Mouse (Mus musculus) midbrain, embryonic 16.5 days (tissue): ENCODE data around the gene Selenoi. TPM values are rescaled to one million over a fixed set of nuclear protein-coding genes. Genes with fewer than 3 reads are reported as not detected.
"Not testable (repeated sequence)": the region's sequence is repeated elsewhere in the genome, so short reads cannot be mapped to it uniquely, and the experiment has no call there.

Experiments used
- ATAC-seq: fragments of 200-750 bp; cut with Nextera tagmentation; 2 replicates; pipeline ENCODE4 v1.8.0; 2017; ENCODE audit warnings: moderate TSS enrichment
- H3K27ac ChIP-seq: fragments of 300-500 bp; sonication (generic); 2 replicates; pipeline ENCODE4 v1.5.1; 2014; ENCODE audit warnings: mild to moderate bottlenecking, low read length, mixed read lengths
- H3K27me3 ChIP-seq: fragments of 300-500 bp; sonication (generic); 2 replicates; pipeline ENCODE4 v1.6.1; 2014; ENCODE audit warnings: low read depth, low read length, mixed read lengths; ENCODE audit not compliant: control insufficient read depth, insufficient read depth
- H3K36me3 ChIP-seq: fragments of 300-500 bp; sonication (generic); 2 replicates; pipeline ENCODE4 v1.6.1; 2014; ENCODE audit warnings: mild to moderate bottlenecking, low read length, moderate library complexity, mixed read lengths; ENCODE audit not compliant: control insufficient read depth, insufficient read depth
- H3K4me1 ChIP-seq: fragments of 300-500 bp; sonication (generic); 2 replicates; pipeline ENCODE4 v1.6.1; 2014; ENCODE audit warnings: mild to moderate bottlenecking, low read length, mixed read lengths; ENCODE audit not compliant: control insufficient read depth, insufficient read depth
- H3K4me2 ChIP-seq: fragments of 300-500 bp; sonication (generic); 2 replicates; pipeline ENCODE4 v1.6.1; 2014; ENCODE audit warnings: mild to moderate bottlenecking, low read length, mixed read lengths
- H3K4me3 ChIP-seq: fragments of 300-500 bp; sonication (generic); 2 replicates; pipeline ENCODE4 v1.5.1; 2014; ENCODE audit warnings: low read depth, mild to moderate bottlenecking, low read length, moderate library complexity, mixed read lengths
- H3K9ac ChIP-seq: fragments of 300-500 bp; sonication (generic); 2 replicates; pipeline ENCODE4 v1.6.1; 2014; ENCODE audit warnings: low read depth, low read length, mixed read lengths
- H3K9me3 ChIP-seq: fragments of 300-500 bp; sonication (generic); replicated peaks from 2 replicates; pipeline ENCODE4 v1.6.1; 2014; ENCODE audit warnings: mild to moderate bottlenecking, low read length, mixed read lengths; ENCODE audit not compliant: control insufficient read depth, poor library complexity, severe bottlenecking
- WGBS: fragments of 180-500 bp; shearing (Covaris S2); extraction: QIAGEN DNeasy Blood & Tissue Kit; methylation state at CpG from one replicate; pipeline ENCODE4 v1.1.7; 2014; 5-methylcytosine and 5-hydroxymethylcytosine counted together
- polyA plus RNA-seq: library from polyadenylated mRNA; unstranded; fragments of >200 nt; fragmentation: Nextera tagmentation; extraction: Ambion mirVana; gene quantifications from 2 replicates; pipeline ENCODE4 v1.2.1, GENCODE M21; 2015

Gene Selenoi
- polyA plus RNA-seq, 1 experiment from 2014 or later = 32.5 TPM

DNA sequence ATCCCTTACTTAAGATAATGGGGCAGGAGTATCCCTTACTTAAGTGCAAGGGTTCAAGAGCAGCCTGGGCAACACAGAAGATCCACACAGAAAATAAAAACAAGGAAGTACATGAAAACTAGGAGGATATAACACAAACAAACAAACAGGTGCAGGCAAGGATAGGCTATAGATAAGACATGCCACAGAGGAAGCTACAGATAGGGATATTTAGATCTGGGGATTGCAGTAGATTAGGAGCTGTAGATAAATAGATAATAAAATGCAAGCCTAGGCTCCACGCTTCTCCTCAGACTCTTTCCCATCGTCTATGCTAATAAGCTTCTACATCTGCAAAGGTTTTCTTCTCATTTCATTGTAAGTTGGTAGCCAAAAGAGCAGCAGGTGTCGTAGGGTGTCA is 27.3 kb upstream of the Selenoi start:
- no peak overlapping the region for H3K4me3 ChIP-seq
- no peaks in the 10 kb centered on the region for H3K36me3 ChIP-seq
- H3K27ac ChIP-seq = no peak overlapping the region
- 72% methylated on average over 3 of the region's 3 CpGs for WGBS
- H3K9ac ChIP-seq = no peak overlapping the region
- no peaks in the 10 kb centered on the region for H3K4me1 ChIP-seq
- no peaks in the 10 kb centered on the region for H3K27me3 ChIP-seq
- ATAC-seq = no peak
- H3K9me3 ChIP-seq = no peaks in the 10 kb centered on the region
- no peak overlapping the region for H3K4me2 ChIP-seq

DNA sequence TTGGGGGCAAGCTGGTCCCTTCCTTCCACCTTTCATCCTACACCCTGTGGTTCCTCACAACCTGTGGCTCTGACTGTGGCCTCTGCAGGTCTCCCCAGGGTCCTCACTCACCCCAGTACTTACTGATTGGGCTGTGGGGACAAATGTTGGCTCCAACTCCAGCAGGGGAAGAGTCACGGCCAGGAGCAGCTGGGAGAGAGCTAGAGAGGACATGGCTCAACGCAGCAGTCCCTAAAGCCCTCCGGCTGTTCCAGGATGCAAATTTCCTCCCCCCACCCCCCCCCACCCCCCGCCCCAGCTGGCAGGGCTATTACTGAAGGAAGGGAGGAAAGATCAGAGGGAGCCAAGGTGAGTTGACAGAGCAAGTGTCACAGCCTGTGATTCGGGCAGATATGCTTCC is 26.9 kb upstream of the Selenoi start, which contains the start of gene Adgrf3:
Gene Adgrf3 (minus strand): TSS at position 230 of the 400 bp plus-strand sequence.
- no peak for ATAC-seq
- no peak within 1 kb of the TSS for H3K4me3 ChIP-seq
- WGBS = 23% methylated on average over 5 of the region's 5 CpGs
- H3K27ac ChIP-seq = no peak within 1 kb of the TSS
- no peaks in the 10 kb centered on the region for H3K36me3 ChIP-seq
- no peak within 1 kb of the TSS for H3K4me2 ChIP-seq
- H3K9me3 ChIP-seq = no peaks in the 10 kb centered on the region
- H3K27me3 ChIP-seq = no peaks in the 10 kb centered on the region
- H3K4me1 ChIP-seq = no peaks in the 10 kb centered on the region
- no peak within 1 kb of the TSS for H3K9ac ChIP-seq

DNA sequence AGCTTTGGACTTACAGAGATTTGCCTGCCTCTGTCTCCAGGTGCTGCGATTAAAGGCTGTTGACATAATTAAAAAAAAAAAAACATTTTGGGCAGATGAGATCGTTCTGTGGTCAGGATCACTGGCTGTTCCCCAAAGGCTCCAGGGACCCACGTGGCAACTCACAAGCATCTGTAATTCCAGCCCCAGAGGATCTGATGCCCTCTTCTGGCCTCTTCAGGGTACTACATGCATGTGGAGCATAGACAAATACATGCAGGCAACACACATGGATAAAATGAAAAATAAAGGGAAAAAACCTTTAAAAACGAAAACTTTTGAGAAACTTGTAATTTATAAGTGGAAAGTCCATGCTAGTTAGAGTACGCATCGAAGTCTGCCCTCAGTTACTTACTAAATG is 25.1 kb upstream of the Selenoi start:
- no peaks in the 10 kb centered on the region for H3K27me3 ChIP-seq
- 64% methylated on average over 6 of the region's 6 CpGs for WGBS
- no peaks in the 10 kb centered on the region for H3K4me1 ChIP-seq
- no peaks in the 10 kb centered on the region for H3K9me3 ChIP-seq
- ATAC-seq = no peak
- no peak overlapping the region for H3K4me3 ChIP-seq
- H3K4me2 ChIP-seq = no peak overlapping the region
- no peaks in the 10 kb centered on the region for H3K36me3 ChIP-seq
- H3K9ac ChIP-seq = no peak overlapping the region
- no peak overlapping the region for H3K27ac ChIP-seq

DNA sequence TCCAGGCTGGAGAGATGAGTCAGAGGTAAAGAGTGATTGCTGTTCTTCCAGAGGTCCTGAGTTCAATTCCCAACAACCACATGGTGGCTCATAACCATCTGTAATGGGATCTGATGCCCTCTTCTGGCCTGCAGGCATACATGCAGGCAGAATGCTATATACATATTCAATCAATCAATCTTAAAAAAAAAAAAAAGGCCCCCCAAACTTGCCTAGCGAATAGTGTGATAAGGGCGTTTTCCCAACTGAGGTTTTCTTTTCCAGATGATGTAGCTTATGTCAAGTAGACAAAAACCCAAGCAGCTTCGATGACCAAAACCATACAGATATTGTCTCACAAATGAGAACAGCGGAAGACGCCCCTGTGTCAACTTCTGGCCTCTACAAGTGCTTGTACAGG is 21.6 kb upstream of the Selenoi start:
- not testable (repeated sequence) for H3K4me1 ChIP-seq, H3K9me3 ChIP-seq, ATAC-seq, H3K27ac ChIP-seq, H3K36me3 ChIP-seq, H3K4me2 ChIP-seq, H3K4me3 ChIP-seq, H3K9ac ChIP-seq, H3K27me3 ChIP-seq
- WGBS = 93% methylated on average over 5 of the region's 5 CpGs

DNA sequence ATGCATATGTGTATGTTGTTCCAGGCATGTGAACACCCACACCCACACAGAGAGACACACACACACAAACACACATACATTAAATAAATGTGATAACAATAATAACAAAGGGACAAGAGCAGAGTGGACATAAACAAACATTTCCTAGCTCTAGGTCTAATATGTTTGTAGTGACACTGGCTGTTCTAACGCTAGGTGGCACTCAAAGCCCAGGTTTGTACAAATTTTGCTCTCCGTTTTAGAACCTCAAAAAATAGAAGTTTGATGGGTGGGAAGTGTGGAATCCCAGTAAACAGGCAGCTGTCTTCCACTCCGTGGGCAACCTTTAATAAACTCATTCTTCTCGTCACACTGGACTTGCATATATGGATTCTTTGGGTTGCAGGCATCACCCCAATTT is 17.5 kb upstream of the Selenoi start:
- H3K27me3 ChIP-seq = no peaks in the 10 kb centered on the region
- H3K36me3 ChIP-seq = no peaks in the 10 kb centered on the region
- H3K4me2 ChIP-seq = no peak overlapping the region
- H3K9me3 ChIP-seq = no peaks in the 10 kb centered on the region
- no peaks in the 10 kb centered on the region for H3K4me1 ChIP-seq
- WGBS = 10% methylated on average over 4 of the region's 4 CpGs
- H3K9ac ChIP-seq = no peak overlapping the region
- no peak for ATAC-seq
- no peak overlapping the region for H3K4me3 ChIP-seq
- no peak overlapping the region for H3K27ac ChIP-seq

DNA sequence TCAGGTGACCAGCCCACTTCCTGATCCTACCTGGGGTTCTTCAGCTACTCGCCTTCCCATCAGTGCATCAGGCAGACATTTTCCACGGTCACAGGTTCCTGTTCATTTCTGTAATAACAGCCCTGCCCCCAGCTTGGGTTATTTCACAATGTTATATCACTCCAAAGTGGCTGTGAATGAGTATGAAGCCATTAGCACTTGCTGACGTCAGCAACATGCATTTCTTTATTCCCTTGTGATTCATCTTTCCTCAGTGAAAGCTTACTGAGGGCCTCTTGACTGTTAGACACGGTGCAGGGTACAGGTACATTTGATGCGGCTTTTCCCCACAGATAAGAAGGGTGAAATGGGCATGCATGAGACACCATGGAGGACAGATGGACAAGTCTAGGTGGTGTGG is 16.4 kb upstream of the Selenoi start:
- Histone ChIP-seq H3K36me3 (no peaks in the 10 kb centered on the region), H3K9ac (no peak overlapping the region), H3K27ac (no peak overlapping the region), H3K4me2 (no peak overlapping the region), H3K27me3 (no peaks in the 10 kb centered on the region), H3K4me3 (no peak overlapping the region), H3K9me3 (no peaks in the 10 kb centered on the region), H3K4me1 (no peaks in the 10 kb centered on the region)
- WGBS = 81% methylated on average over 5 of the region's 5 CpGs
- ATAC-seq = no peak

DNA sequence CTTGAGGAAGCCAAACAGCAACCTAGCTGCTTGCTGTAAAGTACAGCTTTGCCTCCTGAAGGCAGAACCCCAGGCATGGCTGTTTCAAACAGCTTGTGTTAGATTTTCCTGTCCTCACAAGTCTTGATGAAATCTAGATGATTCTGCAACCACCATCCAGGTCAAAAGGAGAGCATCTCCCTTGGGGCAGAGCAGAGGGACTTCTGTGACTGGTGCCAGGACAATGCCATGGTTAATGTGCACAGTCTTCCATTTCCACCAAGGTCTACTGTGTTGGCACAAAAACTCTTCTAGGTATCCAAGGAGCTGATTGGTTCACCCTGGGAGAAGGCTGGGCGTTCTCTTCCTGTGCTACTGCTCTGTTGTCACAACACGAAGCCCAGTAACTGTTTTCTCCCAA is 12.7 kb upstream of the Selenoi start:
- Histone ChIP-seq H3K4me1 (no peaks in the 10 kb centered on the region), H3K4me2 (no peak overlapping the region), H3K27ac (no peak overlapping the region), H3K27me3 (no peaks in the 10 kb centered on the region), H3K9me3 (no peaks in the 10 kb centered on the region), H3K9ac (no peak overlapping the region), H3K36me3 (peaks cover 3% of the 10 kb centered on the region; the same call in 1 of the 2 replicates), H3K4me3 (no peak overlapping the region)
- WGBS = 93% methylated on average over 2 of the region's 2 CpGs
- ATAC-seq = no peak

DNA sequence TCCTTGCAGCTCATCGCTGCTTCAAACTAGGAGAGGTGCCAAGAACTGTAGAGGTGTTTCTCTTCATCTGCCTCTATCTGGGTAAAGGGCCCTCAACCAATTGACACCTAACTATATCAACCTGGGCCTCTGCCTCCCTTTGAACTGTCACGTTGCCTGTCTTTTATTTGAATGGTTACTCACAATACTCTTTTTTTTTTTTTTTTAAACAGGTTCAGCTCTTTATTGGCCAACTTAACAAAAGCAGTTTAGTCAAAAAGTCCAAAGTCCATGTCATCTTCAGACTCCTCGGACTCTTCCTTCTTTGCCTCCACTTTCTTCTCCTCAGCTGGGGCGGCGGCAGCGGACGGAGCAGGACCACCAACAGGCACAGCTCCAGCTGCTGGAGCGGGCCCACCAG is 11.7 kb upstream of the Selenoi start:
- H3K27me3 ChIP-seq = no peaks in the 10 kb centered on the region
- WGBS = 87% methylated on average over 8 of the region's 8 CpGs

DNA sequence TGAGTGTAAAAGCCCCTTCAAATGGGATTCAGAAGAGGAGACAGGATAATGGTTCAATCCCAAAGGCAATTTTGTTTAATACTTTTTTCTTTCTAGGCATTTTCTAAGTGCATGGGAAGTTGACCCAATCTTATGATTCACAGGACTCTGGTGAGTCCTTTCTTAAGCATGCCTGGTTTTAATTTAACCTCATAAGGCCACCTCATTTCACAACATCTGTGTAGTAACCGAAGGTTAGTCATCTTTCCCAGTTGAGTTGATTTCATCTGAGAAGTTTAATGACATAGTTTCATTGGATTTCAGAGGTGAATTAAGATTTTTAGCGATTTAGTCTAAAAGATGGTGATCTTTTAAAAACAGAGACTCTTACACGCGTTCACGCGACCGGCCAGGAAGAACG is 9.7 kb upstream of the Selenoi start:
- ATAC-seq = no peak
- WGBS = 98% methylated on average over 8 of the region's 8 CpGs
- Histone ChIP-seq H3K27me3 (no peaks in the 10 kb centered on the region), H3K27ac (no peak overlapping the region), H3K4me3 (no peak overlapping the region), H3K9me3 (no peaks in the 10 kb centered on the region), H3K9ac (no peak overlapping the region), H3K4me2 (no peak overlapping the region), H3K36me3 (peaks cover 3% of the 10 kb centered on the region; the same call in 1 of the 2 replicates), H3K4me1 (no peaks in the 10 kb centered on the region)

More for the DNA sequence above, 11.7 kb upstream of the Selenoi start:
- Histone ChIP-seq H3K9ac (no peak overlapping the region), H3K9me3 (no peaks in the 10 kb centered on the region), H3K36me3 (peaks cover 3% of the 10 kb centered on the region; the same call in 1 of the 2 replicates), H3K4me2 (no peak overlapping the region), H3K4me3 (no peak overlapping the region), H3K4me1 (no peaks in the 10 kb centered on the region), H3K27ac (no peak overlapping the region)
- ATAC-seq = no peak

DNA sequence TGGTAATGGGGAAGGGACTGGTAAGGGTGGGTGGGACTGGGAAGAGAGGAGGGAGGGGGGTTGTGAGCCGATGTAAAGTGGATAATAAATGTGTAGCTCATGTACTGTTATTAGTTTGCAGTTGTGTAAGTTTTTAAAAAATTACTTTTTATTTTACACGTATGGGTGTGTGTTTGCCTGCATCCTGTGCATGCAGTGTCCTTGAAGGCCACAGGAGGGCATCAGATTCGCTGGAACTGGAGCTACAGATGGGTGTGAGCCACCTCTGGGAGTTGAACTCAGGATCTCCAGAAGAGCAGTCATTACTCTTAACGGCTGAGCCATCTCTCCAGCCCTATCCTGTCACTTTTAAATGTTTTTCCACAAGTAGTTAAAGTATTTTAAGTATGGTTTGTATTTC is 1.5 kb upstream of the Selenoi start:
- Histone ChIP-seq H3K4me2 (no peak overlapping the region), H3K27me3 (no peaks in the 10 kb centered on the region), H3K4me3 (no peak overlapping the region), H3K36me3 (no peaks in the 10 kb centered on the region), H3K27ac (no peak overlapping the region), H3K9me3 (no peaks in the 10 kb centered on the region), H3K9ac (no peak overlapping the region), H3K4me1 (peaks cover 25% of the 10 kb centered on the region)
- no peak for ATAC-seq
- WGBS = 82% methylated on average over 4 of the region's 4 CpGs
